Mouse (Mus musculus): ENCODE results near the gene Asb13. TPM values are rescaled to one million over a fixed set of nuclear protein-coding genes. Genes with fewer than 3 reads are reported as not detected.

The Asb13 gene
- total and polyA plus RNA-seq, 3 experiments = 0.11 TPM; not detected in 2

GRCm38 (mm10) chr13:3636797-3637196 lies 3.0 kb downstream of the Asb13 start:
- DNase-seq (ENCODE audit: low spot score) = no peak
- H3K36me3 ChIP-seq (replicated peaks) = no peaks in the 10 kb centered on the region
- H3K4me3 ChIP-seq (ENCODE audit: low read depth, low read length) = no peak overlapping the region
- peaks cover 14% of the 10 kb centered on the region for H3K27me3 ChIP-seq (ENCODE audit: insufficient read depth, low read length)
- no peak for ATAC-seq (ENCODE audit: extremely low read depth, insufficient number of reproducible peaks, low FRiP score, poor library complexity, severe bottlenecking)
- H3K4me1 ChIP-seq (ENCODE audit: insufficient read depth, low read depth, low read length) = peaks cover 2% of the 10 kb centered on the region; the same call in 1 of the 2 replicates
- H3K9me3 ChIP-seq (replicated peaks) = no peaks in the 10 kb centered on the region
- TF ChIP-seq GATA1 (IDR thresholded peaks at IDR 0.05; ENCODE audit: borderline replicate concordance, low read length) = no peak
- TF ChIP-seq POLR2AphosphoS5 (IDR thresholded peaks at IDR 0.05; ENCODE audit: insufficient replicate concordance, low read depth, low read length) = no peak
- no peak for TF ChIP-seq TAL1 (conservative IDR thresholded peaks at IDR 0.05; ENCODE audit: low read depth, low read length)
- no peak for TF ChIP-seq GATA2 (IDR thresholded peaks at IDR 0.05; ENCODE audit: borderline replicate concordance, low read depth, low read length)
- no peak for TF ChIP-seq CTCF (IDR thresholded peaks at IDR 0.05; ENCODE audit: low read depth, low read length)

GRCm38 (mm10) chr13:3642049-3642448 lies 8.2 kb downstream of the Asb13 start:
- ATAC-seq (ENCODE audit: extremely low read depth, insufficient number of reproducible peaks, low FRiP score, poor library complexity, severe bottlenecking) = no peak; the same call in none of the 2 replicates
- DNase-seq (ENCODE audit: low spot score) = peak; percentile 7

GRCm38 (mm10) chr13:3642538-3642937 lies 8.7 kb downstream of the Asb13 start:
- DNase-seq (ENCODE audit: low spot score) = no peak
- Histone ChIP-seq H3K4me3 (ENCODE audit: low read depth, low read length) (no peak overlapping the region), H3K9me3 (replicated peaks) (no peaks in the 10 kb centered on the region), H3K4me1 (ENCODE audit: insufficient read depth, low read depth, low read length) (no peaks in the 10 kb centered on the region), H3K27me3 (ENCODE audit: insufficient read depth, low read length) (peaks cover 7% of the 10 kb centered on the region), H3K36me3 (replicated peaks) (no peaks in the 10 kb centered on the region)
- ATAC-seq (ENCODE audit: extremely low read depth, insufficient number of reproducible peaks, low FRiP score, poor library complexity, severe bottlenecking) = no peak
- no peak for TF ChIP-seq POLR2AphosphoS5 (IDR thresholded peaks at IDR 0.05; ENCODE audit: insufficient replicate concordance, low read depth, low read length)
- no peak for TF ChIP-seq GATA1 (IDR thresholded peaks at IDR 0.05; ENCODE audit: borderline replicate concordance, low read length)
- TF ChIP-seq CTCF (IDR thresholded peaks at IDR 0.05; ENCODE audit: low read depth, low read length) = no peak
- TF ChIP-seq GATA2 (IDR thresholded peaks at IDR 0.05; ENCODE audit: borderline replicate concordance, low read depth, low read length) = no peak
- no peak for TF ChIP-seq TAL1 (conservative IDR thresholded peaks at IDR 0.05; ENCODE audit: low read depth, low read length)

More at GRCm38 (mm10) chr13:3642049-3642448, 8.2 kb downstream of the Asb13 start:
- no peaks in the 10 kb centered on the region for H3K9me3 ChIP-seq (replicated peaks)
- H3K4me1 ChIP-seq (ENCODE audit: insufficient read depth, low read depth, low read length) = no peaks in the 10 kb centered on the region
- no peak overlapping the region for H3K4me3 ChIP-seq (ENCODE audit: low read depth, low read length)
- H3K36me3 ChIP-seq (replicated peaks) = no peaks in the 10 kb centered on the region
- TF ChIP-seq GATA1 (IDR thresholded peaks at IDR 0.05; ENCODE audit: borderline replicate concordance, low read length) = no peak
- TF ChIP-seq TAL1 (conservative IDR thresholded peaks at IDR 0.05; ENCODE audit: low read depth, low read length) = no peak
- TF ChIP-seq POLR2AphosphoS5 (IDR thresholded peaks at IDR 0.05; ENCODE audit: insufficient replicate concordance, low read depth, low read length) = no peak
- 0 out of 2 replicates have a peak, but pooled peaks have one; percentile 10 for TF ChIP-seq CTCF (IDR thresholded peaks at IDR 0.05; ENCODE audit: low read depth, low read length)
- H3K27me3 ChIP-seq (ENCODE audit: insufficient read depth, low read length) = peaks cover 7% of the 10 kb centered on the region

- no peak overlapping the region for H3K4me3 ChIP-seq (ENCODE audit: low read depth, low read length)
- DNase-seq (ENCODE audit: low spot score) (no peak), ATAC-seq (ENCODE audit: extremely low read depth, insufficient number of reproducible peaks, low FRiP score, poor library complexity, severe bottlenecking) (no peak)
- no peak for TF ChIP-seq TAL1 (conservative IDR thresholded peaks at IDR 0.05; ENCODE audit: low read depth, low read length)
- H3K9me3 ChIP-seq (replicated peaks) = no peaks in the 10 kb centered on the region
- no peaks in the 10 kb centered on the region for H3K36me3 ChIP-seq (replicated peaks)
- H3K27me3 ChIP-seq (ENCODE audit: insufficient read depth, low read length) = peaks cover 7% of the 10 kb centered on the region; the same call in 1 of the 2 replicates
- no peaks in the 10 kb centered on the region for H3K4me1 ChIP-seq (ENCODE audit: insufficient read depth, low read depth, low read length)
These were observed 11.0 kb downstream of the Asb13 start for GRCm38 (mm10) chr13:3644871-3645270.

- no peak overlapping the region for H3K4me3 ChIP-seq (ENCODE audit: low read depth, low read length)
- no peaks in the 10 kb centered on the region for H3K9me3 ChIP-seq (replicated peaks)
- no peaks in the 10 kb centered on the region for H3K36me3 ChIP-seq (replicated peaks)
- no peaks in the 10 kb centered on the region for H3K4me1 ChIP-seq (ENCODE audit: insufficient read depth, low read depth, low read length)
- TF ChIP-seq GATA1 (IDR thresholded peaks at IDR 0.05; ENCODE audit: borderline replicate concordance, low read length) (no peak), GATA2 (IDR thresholded peaks at IDR 0.05; ENCODE audit: borderline replicate concordance, low read depth, low read length) (no peak), TAL1 (conservative IDR thresholded peaks at IDR 0.05; ENCODE audit: low read depth, low read length) (no peak), POLR2AphosphoS5 (IDR thresholded peaks at IDR 0.05; ENCODE audit: insufficient replicate concordance, low read depth, low read length) (no peak), CTCF (IDR thresholded peaks at IDR 0.05; ENCODE audit: low read depth, low read length) (no peak)
- DNase-seq (ENCODE audit: low spot score) = no peak
- no peak for ATAC-seq (ENCODE audit: extremely low read depth, insufficient number of reproducible peaks, low FRiP score, poor library complexity, severe bottlenecking)
- H3K27me3 ChIP-seq (ENCODE audit: insufficient read depth, low read length) = peaks cover 7% of the 10 kb centered on the region; the same call in 1 of the 2 replicates
These were observed 12.1 kb downstream of the Asb13 start for GRCm38 (mm10) chr13:3645919-3646318.

GRCm38 (mm10) chr13:3646566-3646965 lies 12.7 kb downstream of the Asb13 start:
- Histone ChIP-seq H3K27me3 (ENCODE audit: insufficient read depth, low read length) (peaks cover 7% of the 10 kb centered on the region; the same call in 1 of the 2 replicates), H3K4me1 (ENCODE audit: insufficient read depth, low read depth, low read length) (no peaks in the 10 kb centered on the region), H3K36me3 (replicated peaks) (no peaks in the 10 kb centered on the region), H3K4me3 (ENCODE audit: low read depth, low read length) (no peak overlapping the region), H3K9me3 (replicated peaks) (no peaks in the 10 kb centered on the region)
- ATAC-seq (ENCODE audit: extremely low read depth, insufficient number of reproducible peaks, low FRiP score, poor library complexity, severe bottlenecking) (no peak), DNase-seq (ENCODE audit: low spot score) (no peak)
- TF ChIP-seq TAL1 (conservative IDR thresholded peaks at IDR 0.05; ENCODE audit: low read depth, low read length) (no peak), CTCF (IDR thresholded peaks at IDR 0.05; ENCODE audit: low read depth, low read length) (no peak), POLR2AphosphoS5 (IDR thresholded peaks at IDR 0.05; ENCODE audit: insufficient replicate concordance, low read depth, low read length) (no peak), GATA2 (IDR thresholded peaks at IDR 0.05; ENCODE audit: borderline replicate concordance, low read depth, low read length) (no peak), GATA1 (IDR thresholded peaks at IDR 0.05; ENCODE audit: borderline replicate concordance, low read length) (no peak)

All from G1E (cell line).